Mouse (Mus musculus) cerebellum, postnatal 14 days (tissue): Measurements from ENCODE around the gene Pspc1.
A peak's percentile ranks its signal among the peaks of the same experiment; 100 is the strongest.
"Not testable (repeated sequence)": the region's sequence is repeated elsewhere in the genome, so short reads cannot be mapped to it uniquely, and the experiment has no call there.

Experiments
- DNase-seq, 2 experiments: peaks; one replicate each; pipeline ENCODE4 v3.0.0; 2021; ENCODE audit warnings: mixed read lengths in 2 of 2

The Pspc1 gene

DNA sequence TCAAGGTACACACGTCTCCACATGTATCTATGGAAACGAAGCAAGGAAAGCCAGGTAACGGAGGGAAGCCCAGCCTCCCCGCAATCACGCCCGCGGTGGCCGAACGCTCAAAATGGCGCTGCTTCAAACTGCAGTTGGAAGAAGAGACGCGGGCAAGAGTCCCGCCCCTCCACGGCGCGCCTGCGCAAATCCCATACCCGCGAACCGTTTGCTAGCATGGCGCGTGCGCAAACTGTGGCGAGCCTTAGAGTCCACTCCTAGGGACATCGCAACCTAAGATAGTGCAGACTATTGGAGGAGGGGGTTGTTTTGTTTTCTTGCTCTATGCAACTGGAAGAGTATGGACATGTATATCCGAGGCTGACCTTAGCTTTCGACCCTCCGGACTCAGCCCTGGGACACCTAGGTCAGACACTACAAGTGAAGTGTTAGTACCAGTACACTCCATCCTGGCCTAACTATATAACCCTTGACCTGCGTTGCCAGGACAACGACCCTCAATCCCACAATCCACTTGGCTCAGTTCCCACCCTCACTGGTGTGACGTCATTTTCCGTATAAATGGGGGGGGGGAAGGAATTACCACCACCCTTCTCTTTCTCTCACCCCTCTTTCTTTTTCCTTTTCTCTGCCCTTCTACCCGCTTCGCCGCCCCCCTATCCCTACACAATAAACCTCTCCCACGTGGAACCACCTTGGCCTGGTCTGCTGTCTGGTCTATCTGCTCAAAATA, at the start of gene Pspc1:
Gene Pspc1 (minus strand): TSS at position 117 of the 733 bp plus-strand sequence.
- DNase-seq: peak; percentile 98

DNA sequence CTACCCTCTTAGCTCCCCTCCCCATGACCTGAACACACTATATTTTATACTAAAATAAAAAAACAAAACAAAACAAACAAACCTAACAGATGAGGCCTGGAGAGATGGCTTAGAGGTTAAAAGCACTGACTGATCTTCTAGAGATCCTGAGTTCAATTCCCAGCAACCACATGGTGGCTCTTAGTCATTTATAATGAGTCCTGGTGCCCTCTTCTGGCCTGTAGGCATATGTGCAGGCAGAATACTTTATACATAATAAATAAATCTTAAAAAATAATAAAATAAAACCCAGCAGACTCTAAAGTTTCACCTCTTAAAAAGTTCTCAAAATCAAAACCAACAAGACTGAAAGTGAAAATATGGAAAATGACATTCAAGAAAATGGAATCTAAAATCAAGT, 46.4 kb upstream of the Pspc1 start:
- DNase-seq: no peak

DNA sequence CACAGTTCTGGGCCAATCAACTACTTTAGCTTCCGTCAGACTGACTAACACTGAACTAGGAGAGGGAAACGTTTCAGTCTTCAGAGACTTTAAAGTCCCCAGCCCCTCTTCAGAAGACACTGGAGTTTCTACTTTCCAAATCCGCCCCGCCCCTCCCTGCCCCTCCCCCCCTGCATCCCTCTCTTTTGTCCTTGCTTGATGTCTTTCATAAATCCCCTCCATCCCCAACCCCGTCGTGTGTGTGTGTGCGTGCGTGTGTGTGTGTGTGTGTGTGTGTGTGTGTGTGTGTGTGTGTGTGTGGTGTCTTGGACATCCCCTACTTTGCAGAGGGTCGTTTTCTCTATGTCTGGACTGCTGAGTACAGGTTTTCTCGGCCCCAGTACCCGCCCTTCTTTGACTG, 39.5 kb upstream of the Pspc1 start:
- no peak for DNase-seq

DNA sequence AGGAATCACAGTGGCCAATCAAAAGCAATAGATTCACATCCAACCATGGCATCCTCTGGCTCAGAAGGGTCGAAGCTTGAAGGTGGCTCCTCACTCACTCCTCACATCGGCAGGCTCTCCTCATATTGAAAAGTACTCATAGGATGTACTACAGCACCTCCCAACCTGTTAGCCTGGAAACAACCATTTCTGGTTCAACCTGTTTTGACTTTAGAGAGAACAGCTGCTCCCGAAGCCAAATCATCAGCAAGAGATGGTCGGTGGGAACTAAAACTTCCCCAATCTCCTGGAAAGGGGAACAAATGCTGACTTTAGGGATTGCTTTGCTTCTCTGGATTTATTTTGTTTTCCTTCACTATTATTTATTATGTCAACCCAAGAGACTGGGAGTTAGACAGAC, 39.0 kb upstream of the Pspc1 start:
- no peak for DNase-seq

DNA sequence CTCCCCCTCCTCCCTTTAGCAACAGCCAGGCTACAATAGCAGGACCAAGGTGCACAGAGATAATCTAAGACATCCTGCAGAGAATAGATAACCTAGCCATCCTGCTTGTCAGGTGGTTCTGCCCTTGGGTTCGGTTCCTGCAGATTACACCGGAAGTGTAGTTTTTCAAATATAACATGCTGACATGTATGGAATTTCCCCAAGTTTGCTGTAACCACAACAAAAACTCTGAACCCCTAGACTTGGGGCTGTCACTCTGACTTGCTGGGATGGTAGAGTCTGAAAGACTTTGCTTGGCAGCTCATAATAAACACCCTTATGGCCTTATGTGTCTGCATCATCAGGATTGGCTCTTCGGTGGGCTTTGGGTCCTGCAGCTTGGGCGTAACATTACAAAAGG, 38.4 kb upstream of the Pspc1 start:
- DNase-seq: no peak

DNA sequence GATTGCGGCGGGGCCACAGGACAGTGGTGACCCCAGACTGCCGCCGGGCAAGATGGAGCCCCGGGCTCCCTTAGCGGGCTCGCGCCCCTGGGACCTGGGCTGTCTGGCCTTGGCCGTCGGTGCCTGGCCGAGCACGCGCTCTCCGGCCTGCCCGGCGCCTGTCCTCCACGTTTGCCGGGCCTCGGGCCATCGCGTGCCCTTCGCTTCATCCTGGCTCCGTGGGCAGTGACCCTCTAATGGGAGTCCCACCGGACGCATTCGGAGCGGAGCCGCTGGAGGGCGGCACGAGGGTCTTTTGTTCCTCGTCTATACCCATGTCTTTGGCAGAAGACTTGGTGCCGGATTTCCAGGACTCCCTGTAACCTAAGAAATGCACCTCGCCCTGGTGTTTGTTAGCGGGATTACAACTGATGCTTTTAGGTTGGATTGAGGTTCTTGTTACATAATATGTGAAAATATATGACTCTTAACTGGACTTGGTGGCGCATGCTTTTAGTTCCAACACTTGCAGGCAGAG, 34.5 kb upstream of the Pspc1 start:
- peak; percentile 87 to 90 for DNase-seq

DNA sequence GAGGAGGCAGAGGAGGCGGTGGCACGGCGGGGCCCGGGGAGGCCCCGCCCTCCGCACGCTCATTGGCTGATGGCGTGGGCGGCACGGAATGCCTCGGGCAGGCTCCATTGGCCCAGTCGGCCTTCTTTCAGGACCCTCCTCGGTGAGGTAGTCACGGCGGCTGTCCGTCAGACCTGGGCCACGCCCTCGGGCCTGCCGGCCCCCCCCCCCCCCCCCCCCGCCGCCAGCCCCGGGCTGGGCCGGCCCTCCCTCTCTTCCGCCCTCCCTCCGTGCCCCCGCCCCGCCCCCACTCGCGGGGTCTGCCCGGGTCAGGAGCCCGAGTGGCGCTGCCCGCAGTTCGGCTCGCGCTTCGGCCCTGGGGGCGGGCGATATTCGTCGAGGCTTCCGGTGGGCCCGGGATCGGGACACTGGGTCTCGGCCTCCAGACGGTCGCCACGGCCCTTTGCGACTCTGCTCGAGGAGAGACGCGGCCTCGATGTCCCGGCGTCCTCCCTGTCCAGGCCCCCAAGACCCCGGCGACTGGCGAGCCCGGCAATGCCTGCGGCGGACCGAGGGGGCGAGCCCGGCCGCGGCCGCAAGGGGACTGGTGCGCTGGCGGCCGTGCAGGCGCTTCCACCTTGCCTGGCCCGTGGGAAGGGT, 33.7 kb upstream of the Pspc1 start, which contains the start of gene Zmym5:
Gene Zmym5 (minus strand): TSS at position 16 of the 639 bp plus-strand sequence.
- peak; percentile 85 to 90 for DNase-seq

DNA sequence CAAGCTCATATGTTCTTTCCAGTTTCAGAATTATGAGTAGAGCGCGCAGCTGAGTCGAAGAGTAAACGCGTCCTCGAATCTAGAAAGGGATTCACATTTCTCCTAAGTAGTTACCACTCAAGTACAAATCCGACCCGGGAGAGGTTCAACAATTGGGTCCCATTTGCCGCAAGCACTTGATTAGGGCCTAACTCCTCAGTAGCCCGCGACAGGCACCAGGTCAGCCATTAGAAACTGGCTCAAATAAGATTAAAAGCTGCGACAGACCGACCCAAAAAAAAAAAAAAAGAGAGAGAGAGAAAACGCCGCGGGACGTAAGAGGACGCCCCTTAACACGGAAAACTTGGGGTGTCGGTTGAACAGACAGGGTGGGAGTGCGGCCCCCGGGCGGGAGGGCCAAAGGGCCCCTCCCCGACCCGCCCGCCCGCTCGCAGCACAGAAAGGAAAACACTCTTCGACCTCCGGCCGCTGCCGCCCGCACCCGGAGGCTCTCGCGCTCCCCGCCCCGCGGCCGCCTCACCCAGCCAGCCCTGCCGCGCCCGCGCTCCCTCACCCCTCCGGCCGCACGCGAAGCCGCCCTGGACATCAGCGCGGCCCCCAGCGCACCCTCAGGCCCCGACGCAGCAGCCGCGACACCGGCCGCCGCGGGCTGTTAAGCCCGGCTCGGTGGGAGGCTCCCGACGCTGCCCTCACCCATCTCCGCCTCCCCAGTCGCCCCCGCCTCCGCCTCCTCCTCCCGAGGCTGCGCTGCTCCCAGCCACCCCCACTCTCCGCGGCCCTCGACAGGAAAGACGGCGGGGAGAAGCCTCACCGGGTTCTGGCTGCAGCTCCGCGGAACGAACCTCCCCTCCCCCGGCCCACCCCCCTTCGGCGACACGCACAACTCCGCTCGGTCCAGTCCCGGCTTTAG, 32.9 kb upstream of the Pspc1 start:
- peak; percentile 58 to 63 for DNase-seq

DNA sequence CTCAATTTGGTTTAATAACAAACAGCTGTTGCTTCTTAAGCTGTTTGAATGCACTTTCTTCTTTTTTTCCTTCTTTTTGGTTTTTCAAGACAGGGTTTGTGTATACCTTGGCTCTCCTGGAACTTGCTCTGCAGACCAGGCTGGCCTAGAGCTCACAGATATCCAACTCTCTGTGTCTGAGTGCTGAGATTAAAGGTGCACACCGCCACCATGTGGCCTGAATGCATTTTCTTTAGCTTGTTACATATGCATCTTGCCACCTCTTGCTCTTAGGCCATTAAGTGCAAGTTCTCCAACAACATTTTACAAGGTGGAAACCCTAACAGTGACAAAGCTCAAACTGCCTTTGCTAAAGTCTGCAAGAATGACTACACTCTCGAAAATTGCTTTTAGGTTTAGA, 15.1 kb upstream of the Pspc1 start:
- DNase-seq: peak; percentile 68 to 71

DNA sequence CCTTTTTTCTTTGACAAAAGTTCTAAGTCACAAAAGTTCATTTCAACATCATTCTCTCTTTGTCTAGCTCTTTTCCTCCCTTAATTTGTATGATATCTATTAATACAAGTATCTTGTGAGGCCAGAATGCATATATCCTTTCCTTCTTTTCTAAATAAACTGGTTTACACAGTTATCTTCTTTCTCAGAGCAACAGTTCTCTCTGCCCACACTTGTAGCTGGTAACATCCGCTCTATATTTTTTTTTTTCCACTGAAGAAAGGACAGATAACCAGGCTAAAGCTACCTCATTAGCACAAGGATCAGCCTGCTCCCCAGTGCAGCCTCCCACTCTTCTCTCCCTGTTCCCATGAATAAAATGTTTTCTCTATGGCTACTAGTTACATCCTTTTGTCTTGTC, 6.5 kb upstream of the Pspc1 start:
- DNase-seq: no peak

DNA sequence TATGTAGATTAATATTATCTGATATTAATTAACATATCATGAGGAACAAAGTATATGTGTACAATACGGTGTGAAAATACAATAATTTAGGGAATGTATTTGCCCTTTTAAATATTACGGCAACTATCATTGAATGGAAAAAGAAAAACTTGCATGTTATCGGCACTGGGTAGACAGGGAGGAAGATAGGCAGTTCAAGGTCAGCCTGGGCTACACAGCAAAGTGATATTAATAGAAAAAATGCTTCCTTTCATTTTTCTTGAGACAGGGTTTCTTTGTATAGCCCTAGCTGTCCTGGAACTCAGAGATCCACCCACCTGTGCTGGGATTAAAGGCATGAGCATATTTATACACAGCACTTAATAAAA, 801 bp upstream of the Pspc1 start:
- DNase-seq: no peak

DNA sequence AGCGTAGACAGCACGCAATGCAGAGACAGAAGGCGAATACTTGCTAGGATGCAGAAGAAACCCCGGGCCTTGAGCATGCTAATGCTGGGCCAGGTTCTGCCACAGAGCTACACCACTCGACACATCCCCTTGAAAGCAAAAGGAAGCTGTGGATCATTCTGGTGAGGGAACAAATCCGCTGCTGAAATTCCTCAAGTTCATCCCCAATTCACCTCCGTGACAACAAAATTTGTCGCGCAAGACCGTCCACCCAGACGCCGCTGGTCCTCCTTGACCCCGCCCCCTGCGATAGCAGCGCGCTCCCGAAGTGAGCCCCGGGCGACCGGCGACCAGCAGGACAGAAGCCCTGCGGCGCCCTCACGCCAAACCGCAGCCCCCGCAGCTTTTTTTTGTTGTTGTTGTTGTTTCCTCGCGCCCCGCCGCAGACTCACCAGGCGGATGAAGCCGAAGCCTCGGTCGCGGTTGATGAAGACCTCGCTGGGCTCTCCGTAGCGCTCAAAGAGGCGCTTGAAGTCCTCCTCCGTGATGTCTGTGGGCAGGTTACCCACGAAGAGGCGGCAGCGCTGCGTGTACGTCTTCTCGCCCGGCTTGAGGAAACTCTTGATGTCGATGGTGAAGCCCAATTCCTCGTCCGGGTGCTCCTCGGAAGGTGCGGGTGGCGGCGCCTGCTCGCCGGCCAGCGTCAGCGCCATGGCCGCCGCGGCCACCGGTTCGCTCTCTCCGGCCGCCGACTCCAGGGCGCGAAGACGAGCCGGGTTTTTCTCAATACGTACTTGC, 568 bp downstream of the Pspc1 start:
- peak; percentile 76 to 79 for DNase-seq

DNA sequence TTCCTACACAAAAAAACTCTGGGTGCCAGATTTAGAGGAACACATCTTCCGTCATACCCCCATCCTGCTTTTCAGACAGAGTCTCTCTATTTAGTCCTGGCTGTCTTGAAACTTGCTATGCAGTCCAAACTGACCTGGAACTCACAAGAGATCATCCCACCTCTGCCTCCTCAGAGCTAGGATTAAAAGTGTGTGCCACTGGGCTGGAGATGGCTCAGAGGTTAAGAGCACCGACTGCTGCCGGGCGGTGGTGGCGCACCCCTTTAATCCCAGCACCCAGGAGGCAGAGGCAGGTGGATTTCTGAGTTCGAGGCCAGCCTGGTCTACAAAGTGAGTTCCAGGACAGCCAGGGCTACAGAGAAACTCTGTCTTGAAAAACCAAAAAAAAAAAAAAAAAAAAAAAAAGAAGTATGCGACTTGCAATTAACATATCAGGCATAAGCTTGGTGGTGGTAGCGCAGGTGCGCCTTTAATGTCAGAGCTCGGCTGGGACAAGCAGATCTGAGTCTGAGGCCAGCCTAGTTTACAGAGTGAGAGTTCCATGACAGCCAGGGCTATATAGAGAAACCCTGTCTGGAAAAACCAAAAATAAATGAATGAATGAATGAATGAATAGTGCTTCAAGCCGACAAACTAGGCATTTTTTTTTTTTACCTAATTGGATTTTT, 1.4 kb downstream of the Pspc1 start:
- DNase-seq: no peak

DNA sequence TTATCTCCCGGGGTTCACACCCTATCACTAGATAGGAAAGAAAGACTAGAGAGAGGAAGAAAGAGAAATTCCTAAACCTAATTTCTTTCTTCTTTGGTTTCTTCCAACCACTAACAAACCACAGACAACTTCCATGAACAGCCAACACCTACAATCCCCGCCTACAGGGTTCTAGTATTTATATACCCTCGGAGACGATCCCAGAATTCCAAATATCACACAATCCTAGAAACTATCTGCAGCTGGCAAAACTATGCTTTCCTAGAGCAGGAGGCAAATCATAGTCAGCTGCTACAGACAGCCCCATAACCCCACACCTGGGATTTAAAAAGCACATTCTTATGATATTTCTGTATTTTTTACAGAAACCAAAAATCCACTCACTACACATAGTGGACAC, 2.7 kb downstream of the Pspc1 start:
- no peak for DNase-seq

DNA sequence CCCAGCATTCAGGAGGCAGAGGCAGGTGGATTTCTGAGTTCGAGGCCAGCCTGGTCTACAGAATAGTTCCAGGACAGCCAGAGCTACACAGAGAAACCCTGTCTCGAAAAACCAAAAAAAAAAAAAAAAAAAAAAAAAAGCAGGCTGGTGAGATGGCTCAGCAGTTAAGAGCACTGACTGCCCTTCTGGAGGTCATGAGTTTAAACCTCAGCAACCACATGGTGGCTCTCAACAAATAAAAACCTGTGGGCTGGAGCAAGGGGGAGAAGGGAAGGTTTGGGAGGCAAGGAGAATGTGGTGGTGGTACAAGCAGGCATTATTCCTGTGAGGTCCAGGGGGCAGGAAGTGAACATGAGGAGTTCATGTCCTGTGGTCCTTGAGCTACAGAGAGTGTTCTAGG, 11.7 kb downstream of the Pspc1 start:
- DNase-seq: not testable (repeated sequence)

DNA sequence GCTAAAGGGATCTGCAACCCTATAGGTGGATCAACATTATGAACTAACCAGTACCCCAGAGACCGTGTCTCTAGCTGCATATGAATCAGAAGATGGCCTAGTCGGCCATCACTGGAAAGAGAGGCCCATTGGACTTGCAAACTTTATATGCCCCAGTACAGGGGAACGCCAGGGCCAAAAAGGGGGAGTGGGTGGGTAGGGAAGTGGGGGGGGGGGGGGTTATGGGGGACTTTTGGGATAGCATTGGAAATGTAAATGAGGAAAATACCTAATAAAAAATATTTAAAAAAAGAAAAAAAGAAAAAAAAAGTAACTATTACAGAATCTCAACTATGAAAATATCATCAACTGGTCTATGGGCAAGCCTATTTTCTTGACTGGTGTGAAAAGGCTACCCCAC, 13.0 kb downstream of the Pspc1 start:
- DNase-seq: not testable (repeated sequence)

DNA sequence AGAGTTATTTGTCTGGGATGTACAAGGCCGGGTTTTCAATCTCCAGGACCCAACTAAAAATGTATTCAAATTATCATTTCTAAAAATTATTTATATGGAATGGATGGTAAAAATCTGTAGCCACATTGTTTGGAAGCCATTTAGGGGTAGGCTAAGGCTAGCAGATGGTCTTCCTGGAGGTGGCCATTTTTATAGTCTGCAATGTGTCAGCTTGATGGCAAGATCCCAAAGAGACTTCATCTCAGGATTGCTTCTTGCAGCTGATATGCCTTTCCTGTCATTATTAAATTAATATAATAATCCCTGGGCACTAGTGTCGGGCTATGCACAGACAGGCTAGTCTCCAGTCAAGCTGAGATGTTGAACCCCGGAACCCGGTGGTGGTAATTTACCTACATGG, 26.8 kb downstream of the Pspc1 start:
- DNase-seq: no peak

DNA sequence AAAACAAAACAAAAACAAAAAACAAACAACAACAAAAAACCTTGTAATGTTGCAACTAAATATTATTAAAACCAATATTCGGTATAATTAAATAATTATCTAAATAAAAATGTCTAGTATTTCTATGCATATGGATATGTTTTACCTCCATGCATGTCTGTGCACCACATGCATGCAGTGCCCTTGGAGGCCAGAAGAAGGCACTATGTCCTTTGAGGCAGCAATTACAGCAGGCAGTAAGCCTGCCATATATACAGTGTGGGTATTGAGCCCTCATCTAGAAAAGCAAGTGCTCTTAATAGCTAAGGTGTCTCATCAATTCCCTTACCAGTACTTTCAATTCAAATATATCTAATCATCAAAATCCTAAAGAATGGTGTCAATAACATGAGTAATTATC, 37.9 kb downstream of the Pspc1 start:
- DNase-seq: no peak

DNA sequence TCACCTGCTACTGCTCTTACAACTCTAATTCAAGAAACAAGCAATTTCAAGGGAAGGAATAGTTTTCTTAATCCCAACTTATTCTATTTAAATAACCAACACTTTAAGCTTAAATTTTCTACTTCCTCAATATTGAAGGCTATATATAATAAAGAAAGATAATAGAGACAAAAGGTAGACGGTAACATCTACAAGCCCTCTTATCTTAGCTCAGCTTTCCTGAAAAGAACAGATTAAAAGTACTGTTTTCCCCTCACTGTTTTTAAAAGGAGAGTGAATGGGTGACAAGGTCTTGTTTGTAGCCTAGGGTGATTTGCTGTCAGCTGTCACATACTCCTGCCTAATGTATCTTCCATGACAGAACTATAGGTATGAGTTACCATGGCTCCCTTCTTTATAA, 51.6 kb downstream of the Pspc1 start:
- DNase-seq: no peak

DNA sequence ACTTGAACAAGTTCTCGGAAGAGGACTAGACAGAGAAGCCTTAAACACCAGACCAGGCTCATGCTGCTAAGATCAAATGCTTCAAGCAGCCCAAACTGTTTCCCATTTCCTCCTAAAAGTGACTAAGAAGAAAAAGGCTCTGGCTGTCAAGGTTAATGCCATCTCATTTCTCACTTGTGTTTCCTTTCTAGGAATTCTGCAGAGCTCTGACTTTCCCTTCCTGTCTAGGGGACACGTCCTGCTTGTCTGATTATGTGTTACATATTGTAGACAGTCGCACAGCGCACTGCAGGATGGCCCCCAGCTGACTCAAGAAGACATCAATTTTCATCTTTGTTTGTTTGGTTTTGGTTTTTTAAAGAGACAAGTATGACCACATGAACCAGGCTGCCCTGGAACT, 72.4 kb downstream of the Pspc1 start:
- DNase-seq: no peak

DNA sequence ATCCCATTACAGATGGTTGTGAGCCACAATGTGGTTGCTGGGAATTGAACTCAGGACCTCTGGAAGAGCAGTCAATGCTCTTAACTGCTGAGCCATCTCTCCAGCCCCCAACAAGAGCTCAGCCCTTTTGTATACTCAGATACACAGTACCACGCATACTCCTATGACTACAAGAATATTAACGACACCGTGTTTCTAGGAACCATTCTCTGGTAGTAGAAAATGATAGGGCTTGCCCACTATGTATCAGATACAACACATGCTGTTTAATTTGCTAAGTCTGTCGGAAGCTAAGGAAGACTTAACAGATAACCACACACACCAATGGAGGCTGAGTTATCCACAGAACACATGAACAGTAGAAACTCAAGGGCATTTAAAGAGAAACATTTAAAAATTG, 75.5 kb downstream of the Pspc1 start:
- DNase-seq: no peak

DNA sequence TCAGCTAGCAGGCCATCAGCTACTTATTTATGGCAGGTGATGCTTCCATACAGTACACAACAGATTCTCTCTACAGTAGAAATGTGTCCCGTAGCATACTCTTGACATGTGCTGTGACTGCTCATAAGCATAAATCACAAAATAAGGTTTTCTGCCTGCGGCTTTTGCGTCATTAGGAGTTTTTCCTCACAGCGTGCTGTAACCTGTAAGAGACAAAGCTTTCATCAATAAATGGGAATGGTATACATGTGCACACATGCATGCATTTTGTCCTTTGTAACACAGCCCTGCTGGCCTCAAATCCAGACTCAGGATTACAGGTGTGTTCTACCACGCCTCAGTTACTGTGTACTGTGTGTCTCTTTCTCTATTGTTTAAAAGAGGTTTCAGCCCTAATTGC, 80.3 kb downstream of the Pspc1 start:
- DNase-seq: no peak
